Mouse (Mus musculus): ENCODE results near the gene Zfp865. TPM values are rescaled to one million over a fixed set of nuclear protein-coding genes. Genes with fewer than 3 reads are reported as not detected.
"Not testable (repeated sequence)": the region's sequence is repeated elsewhere in the genome, so short reads cannot be mapped to it uniquely, and the experiment has no call there.

Gene Zfp865
- total and polyA plus RNA-seq, 3 experiments = 19.9 to 121 (median 50.6) TPM

DNA sequence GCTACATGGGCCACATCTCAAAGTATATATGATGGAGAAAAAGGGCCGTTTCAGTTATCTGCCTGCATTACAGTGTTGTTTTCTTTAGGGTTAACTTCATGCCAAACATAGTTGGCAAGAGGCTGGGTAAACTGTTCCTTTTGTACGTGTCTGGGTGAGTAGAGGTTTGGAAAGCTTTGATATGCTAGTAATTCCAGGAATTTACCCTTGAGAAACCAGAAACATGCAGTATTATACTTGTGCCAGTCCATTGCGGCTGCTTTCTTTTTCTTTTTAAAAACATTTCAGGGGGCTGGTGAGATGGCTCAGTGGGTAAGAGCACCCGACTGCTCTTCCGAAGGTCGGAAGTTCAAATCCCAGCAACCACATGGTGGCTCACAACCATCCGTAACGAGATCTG lies 23.2 kb upstream of the Zfp865 start:
- Histone ChIP-seq H3K4me3 (ENCODE audit: low read depth, low read length) (no peak overlapping the region), H3K4me1 (ENCODE audit: insufficient read depth, low read depth, low read length) (peaks cover 8% of the 10 kb centered on the region; the same call in 1 of the 2 replicates), H3K9me3 (replicated peaks) (peaks cover 14% of the 10 kb centered on the region; the same call in 1 of the 2 replicates), H3K36me3 (replicated peaks) (no peaks in the 10 kb centered on the region), H3K27me3 (ENCODE audit: insufficient read depth, low read length) (peaks cover 24% of the 10 kb centered on the region)
- DNase-seq (ENCODE audit: low spot score) (no peak), ATAC-seq (ENCODE audit: extremely low read depth, insufficient number of reproducible peaks, low FRiP score, poor library complexity, severe bottlenecking) (no peak)
- TF ChIP-seq CTCF (IDR thresholded peaks at IDR 0.05; ENCODE audit: low read depth, low read length) (no peak), GATA1 (IDR thresholded peaks at IDR 0.05; ENCODE audit: borderline replicate concordance, low read length) (no peak), TAL1 (conservative IDR thresholded peaks at IDR 0.05; ENCODE audit: low read depth, low read length) (no peak), POLR2AphosphoS5 (IDR thresholded peaks at IDR 0.05; ENCODE audit: insufficient replicate concordance, low read depth, low read length) (no peak), GATA2 (IDR thresholded peaks at IDR 0.05; ENCODE audit: borderline replicate concordance, low read depth, low read length) (no peak)

DNA sequence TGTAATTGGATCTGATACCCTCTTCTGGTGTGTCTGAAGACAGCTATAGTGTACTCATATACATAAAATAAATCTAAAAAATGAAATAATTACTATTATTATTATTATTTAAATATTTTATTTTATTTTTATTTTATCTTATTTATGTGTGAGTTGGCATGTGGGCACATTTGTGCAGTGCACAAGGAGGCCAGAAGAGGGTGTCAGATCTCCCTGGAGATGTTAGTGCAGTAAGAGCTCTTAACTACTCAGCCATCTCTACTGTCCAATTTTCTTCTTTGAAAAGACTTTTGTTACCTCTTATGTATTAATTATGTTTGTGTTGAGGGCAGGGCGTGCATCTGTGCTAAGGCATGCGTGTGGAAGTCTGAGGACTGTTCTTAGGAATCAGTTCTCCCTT lies 20.3 kb upstream of the Zfp865 start:
- H3K4me3 ChIP-seq (ENCODE audit: low read depth, low read length) = no peak overlapping the region
- 0 out of 2 replicates have a peak, but pooled peaks cover 2% of the 10 kb centered on the region for H3K9me3 ChIP-seq (replicated peaks)
- no peak for DNase-seq (ENCODE audit: low spot score)
- peaks cover 8% of the 10 kb centered on the region; the same call in 1 of the 2 replicates for H3K4me1 ChIP-seq (ENCODE audit: insufficient read depth, low read depth, low read length)
- H3K36me3 ChIP-seq (replicated peaks) = no peaks in the 10 kb centered on the region
- no peak for ATAC-seq (ENCODE audit: extremely low read depth, insufficient number of reproducible peaks, low FRiP score, poor library complexity, severe bottlenecking)
- peaks cover 18% of the 10 kb centered on the region for H3K27me3 ChIP-seq (ENCODE audit: insufficient read depth, low read length)
- TF ChIP-seq POLR2AphosphoS5 (IDR thresholded peaks at IDR 0.05; ENCODE audit: insufficient replicate concordance, low read depth, low read length) (no peak), GATA1 (IDR thresholded peaks at IDR 0.05; ENCODE audit: borderline replicate concordance, low read length) (no peak), GATA2 (IDR thresholded peaks at IDR 0.05; ENCODE audit: borderline replicate concordance, low read depth, low read length) (no peak), TAL1 (conservative IDR thresholded peaks at IDR 0.05; ENCODE audit: low read depth, low read length) (no peak)

DNA sequence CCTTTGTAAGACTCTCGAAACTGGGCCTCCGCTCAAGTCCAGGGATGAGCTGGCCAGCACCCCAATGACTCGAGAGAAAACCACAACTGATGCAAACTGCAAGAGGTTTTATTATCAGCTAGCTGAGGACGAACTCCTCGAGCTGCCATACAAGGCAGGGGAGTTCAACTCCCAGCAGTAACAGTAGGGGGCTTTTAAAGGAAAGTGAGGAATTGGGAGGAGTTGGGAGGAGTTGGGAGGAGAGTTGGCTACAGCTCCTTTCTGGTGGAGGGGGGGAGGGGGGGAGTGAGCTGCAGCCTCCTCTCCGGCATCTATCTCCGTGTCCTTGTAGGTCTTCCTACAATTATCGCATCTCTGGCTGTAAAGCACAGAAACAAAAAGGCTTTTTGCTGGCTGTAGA lies 17.3 kb upstream of the Zfp865 start:
- not testable (repeated sequence) for H3K27me3 ChIP-seq (ENCODE audit: insufficient read depth, low read length); ATAC-seq (ENCODE audit: extremely low read depth, insufficient number of reproducible peaks, low FRiP score, poor library complexity, severe bottlenecking); H3K9me3 ChIP-seq (replicated peaks); H3K4me3 ChIP-seq (ENCODE audit: low read depth, low read length); DNase-seq (ENCODE audit: low spot score); H3K4me1 ChIP-seq (ENCODE audit: insufficient read depth, low read depth, low read length)
- peaks cover 20% of the 10 kb centered on the region for H3K36me3 ChIP-seq (replicated peaks)

DNA sequence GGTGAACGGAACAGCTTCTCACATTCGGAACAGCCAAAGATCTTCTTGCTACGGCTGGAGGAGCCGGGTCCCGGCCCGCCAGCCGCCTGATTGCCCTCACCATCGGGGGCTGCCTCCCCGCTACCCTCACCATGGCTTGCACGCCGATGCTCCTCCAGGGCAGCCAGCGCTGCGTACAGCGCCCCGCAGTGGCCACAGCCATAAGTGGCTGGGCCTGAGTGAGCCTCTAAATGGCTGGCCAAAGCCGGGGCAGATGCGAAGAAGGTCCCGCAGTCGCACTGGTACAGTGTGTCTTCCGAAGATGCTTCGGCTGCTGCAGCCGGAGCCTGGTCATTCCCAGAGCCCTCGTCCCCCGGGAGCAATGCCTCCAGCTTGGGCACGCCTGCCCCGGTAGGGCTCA lies 11.9 kb upstream of the Zfp865 start:
- Histone ChIP-seq H3K9me3 (replicated peaks) (0 out of 2 replicates have a peak, but pooled peaks cover 8% of the 10 kb centered on the region), H3K27me3 (ENCODE audit: insufficient read depth, low read length) (no peaks in the 10 kb centered on the region; the same call in 1 of the 2 replicates), H3K4me1 (ENCODE audit: insufficient read depth, low read depth, low read length) (peaks cover 27% of the 10 kb centered on the region), H3K36me3 (replicated peaks) (peaks cover 73% of the 10 kb centered on the region), H3K4me3 (ENCODE audit: low read depth, low read length) (peak overlapping the region; percentile 1; the same call in 1 of the 2 replicates)
- TF ChIP-seq CTCF (IDR thresholded peaks at IDR 0.05; ENCODE audit: low read depth, low read length) = no peak
- no peak for TF ChIP-seq GATA2 (IDR thresholded peaks at IDR 0.05; ENCODE audit: borderline replicate concordance, low read depth, low read length)
- no peak for TF ChIP-seq TAL1 (conservative IDR thresholded peaks at IDR 0.05; ENCODE audit: low read depth, low read length)
- TF ChIP-seq POLR2AphosphoS5 (IDR thresholded peaks at IDR 0.05; ENCODE audit: insufficient replicate concordance, low read depth, low read length) = no peak
- no peak for TF ChIP-seq GATA1 (IDR thresholded peaks at IDR 0.05; ENCODE audit: borderline replicate concordance, low read length)
- DNase-seq (ENCODE audit: low spot score) (no peak), ATAC-seq (ENCODE audit: extremely low read depth, insufficient number of reproducible peaks, low FRiP score, poor library complexity, severe bottlenecking) (no peak)

DNA sequence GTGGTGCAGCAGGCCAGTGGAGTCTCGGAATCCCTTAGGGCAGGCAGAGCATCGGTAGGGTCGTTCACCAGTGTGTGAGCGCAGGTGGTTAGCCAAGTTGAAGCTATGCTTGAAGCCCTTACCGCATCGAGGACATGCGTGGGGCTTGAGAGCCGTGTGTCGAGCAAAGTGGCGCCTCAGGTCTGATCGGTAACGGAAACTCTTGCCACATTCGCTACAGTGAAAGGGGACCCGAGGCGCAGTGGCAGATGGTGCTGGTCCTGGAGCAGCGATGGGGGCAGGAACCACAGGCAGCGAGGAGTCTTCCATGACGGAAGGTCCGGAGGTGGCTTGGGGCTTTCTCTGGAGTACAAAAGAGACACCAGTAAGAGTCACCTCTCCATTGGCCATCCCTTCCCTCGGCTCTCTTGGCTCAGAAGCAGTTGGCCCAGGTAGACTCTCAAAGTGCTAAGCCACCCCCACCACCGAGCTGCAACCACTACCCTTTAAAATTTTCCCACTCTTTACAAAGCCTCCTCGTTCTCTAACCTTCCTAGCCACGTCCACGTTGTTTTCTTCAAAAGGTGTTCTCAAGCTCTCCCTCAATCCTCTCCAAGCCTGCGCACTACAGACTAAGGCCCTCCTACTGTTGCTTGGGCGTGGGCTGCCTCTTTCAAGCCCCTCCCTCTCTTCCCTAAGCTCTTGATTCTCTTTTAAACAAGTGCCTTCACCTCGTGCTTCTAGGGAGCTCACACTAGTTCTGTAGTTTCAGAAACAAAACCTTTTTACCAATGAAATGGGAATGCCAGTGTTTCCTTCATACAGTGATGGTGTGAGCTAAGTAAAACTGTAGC lies 7.3 kb upstream of the Zfp865 start:
- peaks cover 19% of the 10 kb centered on the region for H3K9me3 ChIP-seq (replicated peaks)
- H3K4me3 ChIP-seq (ENCODE audit: low read depth, low read length) = peak overlapping the region; percentile 78; the same call in 1 of the 2 replicates
- ATAC-seq (ENCODE audit: extremely low read depth, insufficient number of reproducible peaks, low FRiP score, poor library complexity, severe bottlenecking) = peak; percentile 22; the same call in 1 of the 2 replicates
- H3K36me3 ChIP-seq (replicated peaks) = peaks cover 64% of the 10 kb centered on the region
- DNase-seq (ENCODE audit: low spot score) = peak; percentile 67
- H3K4me1 ChIP-seq (ENCODE audit: insufficient read depth, low read depth, low read length) = peaks cover 44% of the 10 kb centered on the region
- H3K27me3 ChIP-seq (ENCODE audit: insufficient read depth, low read length) = no peaks in the 10 kb centered on the region; the same call in 1 of the 2 replicates
- TF ChIP-seq CTCF (IDR thresholded peaks at IDR 0.05; ENCODE audit: low read depth, low read length) (no peak), POLR2AphosphoS5 (IDR thresholded peaks at IDR 0.05; ENCODE audit: insufficient replicate concordance, low read depth, low read length) (no peak), TAL1 (conservative IDR thresholded peaks at IDR 0.05; ENCODE audit: low read depth, low read length) (no peak), GATA1 (IDR thresholded peaks at IDR 0.05; ENCODE audit: borderline replicate concordance, low read length) (no peak), GATA2 (IDR thresholded peaks at IDR 0.05; ENCODE audit: borderline replicate concordance, low read depth, low read length) (no peak)

DNA sequence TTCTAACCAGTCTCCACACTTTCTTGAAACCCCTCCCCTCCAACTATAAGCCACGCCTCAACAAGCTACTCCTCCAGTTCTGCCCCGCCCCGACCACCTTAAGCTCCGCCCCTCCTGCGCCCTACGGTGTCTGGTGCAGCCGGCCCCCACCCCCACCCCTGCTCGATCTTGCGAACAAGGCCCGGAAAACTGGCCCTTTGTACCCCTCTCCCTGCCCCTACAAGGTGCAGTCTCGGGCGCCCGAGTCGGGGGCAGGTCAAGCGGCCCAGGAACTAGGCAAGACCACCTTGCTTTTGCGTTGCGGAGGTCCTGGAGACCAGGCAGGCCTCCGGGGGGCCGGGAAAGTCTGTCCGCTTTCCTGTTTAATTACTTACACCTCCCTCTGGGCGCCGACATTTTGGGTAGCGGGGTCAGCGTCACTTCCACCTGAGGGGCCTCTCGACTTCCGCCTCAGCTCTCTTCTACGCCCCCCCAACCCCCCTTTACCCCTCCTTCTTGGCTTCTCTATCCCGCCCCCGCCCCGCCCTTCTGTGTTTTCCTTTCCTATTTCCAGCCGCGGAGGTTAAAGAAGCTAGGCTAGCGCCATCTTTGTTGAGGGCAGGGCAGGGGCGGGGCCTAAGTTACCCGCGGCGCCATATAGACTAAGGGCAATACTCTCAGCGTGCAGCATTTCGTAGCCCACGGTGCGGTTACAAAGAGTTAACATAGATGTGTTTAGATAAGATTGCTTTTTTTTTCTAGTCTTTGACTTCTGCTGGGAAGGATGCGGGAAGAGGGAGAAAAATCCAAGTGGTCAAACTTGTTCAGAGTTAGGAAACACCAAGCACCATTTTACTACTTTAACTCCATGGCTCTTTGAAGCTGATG lies 5.7 kb upstream of the Zfp865 start, which contains the start of the genes Zfp524 and Fiz1:
Gene Zfp524, plus strand, starts transcription at position 165 of the 867 bp plus-strand sequence.
Gene Fiz1, minus strand, starts transcription at position 447 of the 867 bp plus-strand sequence.
- ATAC-seq (ENCODE audit: extremely low read depth, insufficient number of reproducible peaks, low FRiP score, poor library complexity, severe bottlenecking) = peak; percentile 61
- H3K4me1 ChIP-seq (ENCODE audit: insufficient read depth, low read depth, low read length) = peaks cover 57% of the 10 kb centered on the region
- peaks cover 13% of the 10 kb centered on the region for H3K9me3 ChIP-seq (replicated peaks)
- TF ChIP-seq TAL1 (conservative IDR thresholded peaks at IDR 0.05; ENCODE audit: low read depth, low read length) (no peak), GATA2 (IDR thresholded peaks at IDR 0.05; ENCODE audit: borderline replicate concordance, low read depth, low read length) (no peak), POLR2AphosphoS5 (IDR thresholded peaks at IDR 0.05; ENCODE audit: insufficient replicate concordance, low read depth, low read length) (no peak), GATA1 (IDR thresholded peaks at IDR 0.05; ENCODE audit: borderline replicate concordance, low read length) (no peak), CTCF (IDR thresholded peaks at IDR 0.05; ENCODE audit: low read depth, low read length) (no peak)
- peaks cover 58% of the 10 kb centered on the region for H3K36me3 ChIP-seq (replicated peaks)
- no peaks in the 10 kb centered on the region for H3K27me3 ChIP-seq (ENCODE audit: insufficient read depth, low read length)
- H3K4me3 ChIP-seq (ENCODE audit: low read depth, low read length) = peak within 1 kb of the TSS; percentile 78
- DNase-seq (ENCODE audit: low spot score) = peak; percentile 77
